Mouse (Mus musculus): Measurements from ENCODE around the gene Btbd8. TPM values are rescaled to one million over a fixed set of nuclear protein-coding genes. Genes with fewer than 3 reads are reported as not detected.

Btbd8 gene
- total RNA-seq, 2 experiments from 2014 or later: 106 to 112 TPM

- no peak for DNase-seq
Observed at GRCm38 (mm10) chr5:107521386-107521785, 83.6 kb downstream of the Btbd8 start.

GRCm38 (mm10) chr5:107521897-107522296 is 84.1 kb downstream of the Btbd8 start:
- DNase-seq: no peak

- DNase-seq: no peak
Observed at GRCm38 (mm10) chr5:107524281-107524680, 86.5 kb downstream of the Btbd8 start.

GRCm38 (mm10) chr5:107528856-107529255 is 91.1 kb downstream of the Btbd8 start:
- DNase-seq: no peak

GRCm38 (mm10) chr5:107533590-107533989 is 95.8 kb downstream of the Btbd8 start:
- DNase-seq: no peak

- no peak for DNase-seq
Observed at GRCm38 (mm10) chr5:107534581-107534980, 96.8 kb downstream of the Btbd8 start, which contains the start of gene 1700028K03Rik. Gene 1700028K03Rik (plus strand): TSS chr5:107534709.

- DNase-seq: no peak
Observed at GRCm38 (mm10) chr5:107541696-107542095, 103.9 kb downstream of the Btbd8 start.

- DNase-seq: no peak
Observed at GRCm38 (mm10) chr5:107545927-107546326, 108.1 kb downstream of the Btbd8 start.

- DNase-seq: no peak
Observed at GRCm38 (mm10) chr5:107547955-107548354, 110.2 kb downstream of the Btbd8 start.

- no peak for DNase-seq
Observed at GRCm38 (mm10) chr5:107548444-107548843, 110.6 kb downstream of the Btbd8 start.

GRCm38 (mm10) chr5:107554336-107554735 is 116.5 kb downstream of the Btbd8 start:
- no peak for DNase-seq

- DNase-seq: no peak
Observed at GRCm38 (mm10) chr5:107556969-107557368, 119.2 kb downstream of the Btbd8 start.

Other genes starting within 250 kb of the Btbd8 start
- gene Tgfbr3, start 148.4 kb upstream of the Btbd8 start, total RNA-seq (2021): 10 to 100 TPM; 16.7 to 21.4 TPM
- 10 to 100 TPM; 17.6 to 18.5 TPM for gene Brdt, start 106.8 kb upstream of the Btbd8 start, total RNA-seq (2021)
- gene Ephx4, start 35.3 kb upstream of the Btbd8 start, total RNA-seq (2021): 10 to 100 TPM; 56.5 to 61.7 TPM
- gene Lpcat2b, start 6.4 kb upstream of the Btbd8 start, total RNA-seq (2021): under 1 TPM; 0.25 to 0.30 TPM
- gene Gm42669, start 69.6 kb downstream of the Btbd8 start, total RNA-seq (2021): 1 to 10 TPM in 1 of 2 experiments, under 1 TPM in 1; 0.15 to 1.0 TPM
- gene 1700028K03Rik, start 96.7 kb downstream of the Btbd8 start, total RNA-seq (2021): under 1 TPM; 0.65 to 0.71 TPM
- gene Rpap2, start 159.4 kb downstream of the Btbd8 start, total RNA-seq (2021): 10 to 100 TPM; 21.5 to 22.0 TPM
- gene Glmn, start 159.9 kb downstream of the Btbd8 start, total RNA-seq (2021): 10 to 100 TPM; 18.2 to 18.4 TPM